Mouse (Mus musculus) heart, postnatal 0 days (tissue): ENCODE results near the gene Rhoc.

ENCODE experiments used
- CTCF ChIP-seq: IDR thresholded peaks from 2 replicates; pipeline ENCODE4 v1.5.1; 2016; ENCODE audit warnings: antibody characterized with exemption, control low read depth, low read depth
- EP300 ChIP-seq: IDR thresholded peaks from 2 replicates; pipeline ENCODE4 v1.6.1; 2016; ENCODE audit warnings: antibody characterized with exemption, low read depth

- no peak for TF ChIP-seq CTCF
- no peak for TF ChIP-seq EP300
Measured at GRCm38 (mm10) chr3:104783971-104784500, 4.1 kb upstream of the Rhoc start.
